Mouse (Mus musculus) urinary bladder, postnatal 36 days (tissue): ENCODE measurements around the gene Adcy6.
"Not testable (repeated sequence)": the region's sequence is repeated elsewhere in the genome, so short reads cannot be mapped to it uniquely, and the experiment has no call there.

Source experiments
- DNase-seq, 2 experiments: peaks; one replicate each; pipeline ENCODE4 v3.0.0; 2022; ENCODE audit warnings: low spot score in 2 of 2, mixed read lengths in 1 of 2

Adcy6 gene

DNA sequence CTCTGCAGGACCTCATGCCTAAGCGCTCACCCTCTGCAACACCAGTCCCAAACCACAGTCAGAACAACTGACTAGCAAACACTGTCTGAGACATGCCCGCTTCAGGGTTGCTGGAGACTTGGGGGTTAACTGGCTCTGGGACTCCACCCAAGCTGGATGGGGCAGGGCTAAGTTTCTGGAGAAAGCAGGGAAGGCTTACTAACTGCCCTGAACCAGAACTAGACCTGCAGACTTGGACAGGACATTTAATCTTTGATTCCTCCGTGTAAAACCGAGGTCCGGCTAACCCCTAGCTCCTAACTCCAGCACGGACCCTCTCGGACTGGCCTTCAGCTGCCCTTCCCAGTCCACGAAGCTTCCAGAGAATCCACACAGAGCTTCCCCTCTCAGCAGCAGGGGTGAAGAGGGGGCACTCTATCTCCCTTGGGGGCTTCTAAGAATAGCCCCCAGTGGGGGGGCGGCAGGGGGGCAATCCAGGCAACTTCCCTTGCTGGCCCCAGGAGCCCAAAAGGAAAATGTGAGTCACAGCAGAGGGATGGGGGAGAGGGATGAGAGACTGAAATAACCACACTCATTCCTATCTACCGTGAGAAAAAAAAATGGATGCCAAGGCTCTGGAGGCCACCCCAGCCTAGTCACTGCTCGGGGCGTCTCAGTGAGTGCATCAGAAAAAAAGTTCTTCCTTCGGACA lies 7.5 kb downstream of the Adcy6 start:
- peak in 1 of 2 experiments; percentile 36 for DNase-seq

- no peak for DNase-seq
Measured at GRCm38 (mm10) chr15:98601832-98602190, 8.1 kb downstream of the Adcy6 start.

GRCm38 (mm10) chr15:98600036-98600709 lies 9.7 kb downstream of the Adcy6 start:
- DNase-seq, result no peak

- DNase-seq, result no peak
Measured at GRCm38 (mm10) chr15:98596609-98597008, 13.3 kb downstream of the Adcy6 start.

DNA sequence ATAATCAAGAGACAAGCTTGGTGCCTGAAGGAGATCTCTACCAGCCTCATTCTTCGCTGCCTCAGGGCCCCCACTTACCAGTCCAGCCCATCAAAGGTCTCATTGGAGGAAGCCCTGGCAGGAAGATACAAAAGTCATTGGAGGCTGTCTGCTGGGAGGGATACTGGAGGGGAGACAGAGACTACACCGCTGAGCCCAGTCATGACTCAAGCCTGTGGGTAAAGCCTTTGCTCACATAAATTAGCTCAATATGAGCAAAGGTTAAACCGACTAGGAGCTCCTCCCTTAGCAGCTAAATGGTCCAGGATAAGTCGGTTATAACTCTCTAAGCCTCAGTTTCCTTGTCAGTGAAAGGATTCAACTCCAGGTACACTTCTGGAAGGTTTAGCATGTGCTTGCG lies 14.8 kb downstream of the Adcy6 start:
- DNase-seq, result no peak

DNA sequence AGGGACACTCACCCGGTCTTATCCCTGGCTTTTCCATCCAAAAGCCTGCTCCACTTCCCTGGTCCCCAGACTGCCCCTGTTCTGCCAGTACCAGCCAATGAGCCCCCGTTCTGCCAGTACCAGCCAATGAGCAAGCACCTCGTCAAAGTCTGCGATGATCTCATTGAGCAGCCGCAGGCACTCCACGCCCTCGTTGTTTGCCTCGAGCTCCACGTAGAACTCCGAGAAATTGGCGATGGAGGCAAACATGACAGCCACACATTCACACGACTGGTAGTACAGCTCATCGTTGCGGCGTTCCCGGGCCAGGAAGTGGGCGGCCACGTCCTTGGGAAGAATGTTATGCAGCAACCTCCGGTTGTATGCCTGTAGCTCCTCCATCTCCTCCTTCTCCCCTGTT lies 15.7 kb downstream of the Adcy6 start:
- no peak for DNase-seq

DNA sequence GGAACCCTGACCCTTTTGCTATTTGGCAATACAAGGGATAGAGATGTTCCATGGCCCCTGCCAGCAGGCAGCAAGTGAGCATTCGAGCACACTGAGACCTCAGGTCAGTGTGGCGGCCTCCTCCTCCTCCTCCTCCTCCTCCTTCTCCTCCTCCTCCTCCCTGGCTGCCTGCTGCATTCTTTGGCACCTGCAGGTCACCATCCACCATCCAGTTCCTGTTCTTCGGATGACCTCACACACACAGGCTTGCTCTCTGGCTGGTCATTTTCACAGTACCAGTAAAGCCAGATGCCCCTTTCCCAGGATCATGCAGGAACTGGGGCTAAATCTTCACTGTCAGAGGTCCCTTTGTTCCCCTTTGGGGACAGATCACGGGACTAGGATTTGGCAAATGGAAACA lies 18.5 kb downstream of the Adcy6 start:
- no peak for DNase-seq

GRCm38 (mm10) chr15:98589640-98590336 lies 20.1 kb downstream of the Adcy6 start:
- DNase-seq, result no peak

DNA sequence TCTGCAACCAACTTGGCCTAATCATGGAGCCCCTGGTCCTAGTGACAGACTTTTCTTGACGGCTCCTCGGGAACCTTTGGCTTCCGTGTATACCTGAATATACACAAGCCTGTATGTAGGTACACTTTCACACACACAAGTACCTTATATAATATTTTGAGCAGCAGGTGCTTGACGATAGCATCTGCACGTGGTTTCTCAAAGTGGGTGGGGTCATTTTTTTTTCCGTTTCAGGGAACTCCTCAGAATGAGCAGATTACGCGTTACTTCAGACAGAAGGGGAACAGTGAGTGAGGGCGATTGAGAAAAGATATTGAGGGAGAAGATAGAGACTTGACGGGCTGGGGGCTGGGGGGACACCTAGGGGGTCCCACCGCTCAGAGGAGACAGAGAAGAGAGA lies 22.1 kb downstream of the Adcy6 start:
- no peak for DNase-seq

DNA sequence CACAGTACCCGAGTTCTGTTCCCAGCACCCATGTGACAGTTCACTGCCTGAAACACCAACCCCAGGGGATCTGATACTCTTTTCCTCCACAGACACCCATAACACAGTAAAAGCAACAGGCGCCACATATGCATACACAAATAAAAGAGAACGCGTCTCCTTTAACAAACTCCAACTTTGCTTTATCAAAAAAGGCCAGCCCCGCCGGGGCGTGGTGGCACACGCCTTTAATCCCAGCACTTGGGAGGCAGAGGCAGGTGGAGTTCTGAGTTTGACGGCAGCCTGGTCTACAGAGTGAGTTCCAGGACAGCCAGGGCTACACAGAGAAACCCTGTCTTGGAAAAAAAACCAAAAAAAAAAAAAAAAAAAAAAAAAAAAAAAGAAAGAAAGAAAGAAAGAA lies 23.7 kb downstream of the Adcy6 start:
- DNase-seq, result not testable (repeated sequence)

- no peak for DNase-seq
Measured at GRCm38 (mm10) chr15:98585421-98585820, 24.5 kb downstream of the Adcy6 start.

GRCm38 (mm10) chr15:98582996-98583395 lies 26.9 kb downstream of the Adcy6 start:
- DNase-seq, result no peak

- DNase-seq, result no peak
Measured at GRCm38 (mm10) chr15:98582410-98582809, 27.5 kb downstream of the Adcy6 start.

DNA sequence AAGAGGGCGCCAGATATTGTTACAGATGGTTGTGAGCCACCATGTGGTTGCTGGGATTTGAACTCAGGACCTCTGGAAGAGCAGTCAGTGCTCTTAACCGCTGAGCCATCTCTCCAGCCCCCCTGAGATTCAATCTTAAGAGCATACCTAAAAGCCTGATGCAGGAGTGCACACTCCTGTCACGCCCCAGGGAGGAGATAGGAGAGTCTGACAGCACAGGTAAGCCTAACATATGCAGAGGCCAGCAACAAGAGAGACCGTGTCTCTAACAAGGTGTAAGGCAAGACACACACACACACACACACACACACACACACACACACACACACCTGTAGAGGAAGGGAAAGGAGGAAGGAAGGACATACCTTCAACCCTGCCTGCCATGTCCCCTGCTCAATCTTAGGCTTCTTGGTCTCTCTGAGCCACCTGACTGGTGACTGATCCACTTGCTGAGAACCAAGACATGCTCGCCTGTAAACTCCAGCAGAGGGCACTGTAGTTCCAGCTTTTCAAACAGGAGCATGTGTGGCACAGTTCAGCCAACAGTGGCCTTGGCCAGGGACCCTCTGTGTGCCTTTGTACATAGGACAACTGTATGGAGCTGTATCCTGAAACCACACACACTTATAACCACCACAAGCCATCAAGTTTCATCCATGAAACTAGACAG lies 29.9 kb downstream of the Adcy6 start:
- DNase-seq, result peak; percentile 72 to 76

GRCm38 (mm10) chr15:98579310-98579709 lies 30.6 kb downstream of the Adcy6 start:
- DNase-seq, result no peak

DNA sequence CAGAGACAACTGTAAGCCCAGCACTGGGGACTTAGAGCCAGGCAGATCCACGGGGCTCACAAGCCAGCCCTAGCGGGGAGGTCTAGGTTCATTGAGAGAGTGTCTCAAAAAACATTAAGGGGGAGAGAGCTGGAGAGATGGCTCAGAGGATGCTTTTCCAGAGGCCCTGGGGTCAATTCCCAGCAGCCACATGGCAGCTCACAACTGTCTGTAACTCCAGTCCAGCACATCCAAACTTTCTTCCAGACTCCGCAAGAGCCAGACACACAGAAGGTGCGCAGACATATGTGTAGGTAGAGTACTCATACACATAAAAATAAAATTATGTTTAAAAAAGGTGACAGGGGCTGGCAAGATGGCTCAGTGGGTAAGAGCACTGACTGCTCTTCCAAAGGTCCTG lies 36.6 kb downstream of the Adcy6 start:
- DNase-seq, result no peak

- DNase-seq, result no peak
Measured at GRCm38 (mm10) chr15:98570873-98571538, 38.9 kb downstream of the Adcy6 start, which contains the start of the genes Ccnt1 and 4930415O20Rik. Gene Ccnt1, minus strand, starts transcription at chr15:98570923. Gene 4930415O20Rik, plus strand, starts transcription at chr15:98571004.

GRCm38 (mm10) chr15:98569795-98570365 lies 40.0 kb downstream of the Adcy6 start:
- DNase-seq, result no peak

DNA sequence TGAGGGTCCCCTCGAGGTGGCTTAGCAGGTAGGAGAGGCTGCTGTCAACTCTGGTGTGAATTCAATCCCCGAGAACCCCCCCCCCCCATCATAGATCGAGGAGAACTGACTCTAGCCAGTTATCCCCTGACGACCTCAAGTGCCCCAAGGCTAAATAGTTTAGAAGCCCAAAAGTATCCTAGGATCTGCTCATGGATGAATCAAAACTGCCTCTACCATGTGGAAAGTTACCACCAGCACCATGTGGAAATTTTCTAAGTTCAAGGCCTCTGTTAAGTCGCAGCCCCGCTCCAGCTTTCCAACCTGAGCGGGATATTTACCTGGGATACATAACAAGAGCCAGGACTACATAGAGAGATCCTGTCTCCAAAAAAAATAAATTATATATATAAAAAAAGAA lies 40.7 kb downstream of the Adcy6 start:
- DNase-seq, result no peak

GRCm38 (mm10) chr15:98568256-98569033 lies 41.4 kb downstream of the Adcy6 start:
- DNase-seq, result peak in 1 of 2 experiments; percentile 23
